Mouse (Mus musculus) G1E (cell line): ENCODE measurements around the gene Tmf1.

Source experiments
- CTCF ChIP-seq: IDR thresholded peaks from 2 replicates; pipeline ENCODE4 v1.5.1; 2012; ENCODE audit warnings: low read depth, low read length, inconsistent platforms, mixed read lengths
- GATA1 ChIP-seq: IDR thresholded peaks from 2 replicates; pipeline ENCODE4 v1.6.1; 2012; ENCODE audit warnings: borderline replicate concordance, low read length, inconsistent platforms, mixed read lengths
- POLR2AphosphoS5 ChIP-seq: IDR thresholded peaks from 2 replicates; pipeline ENCODE4 v1.6.1; 2012; ENCODE audit warnings: low read depth, low read length, inconsistent platforms; ENCODE audit not compliant: insufficient replicate concordance
- TAL1 ChIP-seq: conservative IDR thresholded peaks from 2 replicates; pipeline ENCODE4 v1.6.1; 2012; ENCODE audit warnings: low read depth, low read length, inconsistent platforms, mixed read lengths

DNA sequence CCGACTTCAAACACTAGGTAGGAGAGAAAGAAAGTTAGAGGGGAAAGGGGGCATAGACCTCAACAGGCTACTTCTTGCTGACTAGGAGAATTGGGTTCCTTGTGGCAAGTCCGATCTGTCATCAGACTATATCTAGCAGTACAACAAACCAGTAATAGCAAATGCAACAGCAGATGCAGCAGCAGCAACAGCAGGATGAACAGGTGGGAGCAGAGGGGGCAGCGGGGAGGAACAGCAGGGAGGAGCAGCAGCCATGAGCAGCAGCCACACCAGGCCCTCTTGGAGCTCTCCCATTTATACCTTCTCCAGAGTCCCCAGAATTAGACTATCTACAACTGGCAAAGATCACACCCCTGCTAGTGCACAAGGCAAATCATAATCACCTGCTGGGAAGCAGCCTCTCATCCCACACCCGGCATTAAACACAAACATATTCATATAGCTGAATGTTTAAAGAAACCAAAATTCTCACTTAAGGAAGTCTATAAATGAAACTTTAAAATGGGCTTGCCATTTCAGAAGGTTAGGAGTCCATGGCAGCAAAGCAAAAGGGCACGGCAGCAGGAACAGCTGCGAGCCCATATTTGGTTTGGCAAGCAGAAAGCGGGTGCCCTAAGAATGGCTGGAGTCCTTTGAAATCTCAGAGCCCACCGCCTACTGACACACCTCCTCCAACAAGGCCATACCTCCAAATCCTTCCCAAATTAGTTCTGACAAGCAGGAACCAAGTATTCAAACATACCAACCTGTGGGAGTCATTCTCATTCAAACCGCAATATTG is 48.3 kb upstream of the Tmf1 start:
- TF ChIP-seq CTCF (no peak), TAL1 (no peak), POLR2AphosphoS5 (no peak), GATA1 (no peak)
